Mouse (Mus musculus): ENCODE measurements around the gene Hmg20b.

DNA sequence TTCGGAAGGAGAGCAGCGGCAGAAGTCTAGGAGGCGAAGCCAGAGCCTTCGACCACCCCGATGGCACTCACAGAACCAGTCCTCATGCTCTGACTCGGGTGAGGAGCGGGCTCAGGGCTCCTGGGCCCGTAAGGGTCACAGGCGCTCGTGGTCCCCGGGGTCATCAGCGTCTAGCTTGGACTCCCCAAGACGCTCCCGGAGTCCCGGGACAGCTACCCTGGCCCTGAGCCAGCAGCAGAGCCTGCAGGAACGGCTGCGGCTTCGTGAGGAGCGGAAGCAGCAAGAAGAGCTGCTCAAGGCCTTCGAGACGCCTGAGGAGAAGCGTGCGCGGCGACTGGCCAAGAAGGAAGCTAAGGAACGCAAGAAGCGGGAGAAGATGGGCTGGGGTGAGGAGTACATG is 27.8 kb downstream of the Hmg20b start:
- TF ChIP-seq CTCF (IDR thresholded peaks at IDR 0.05) (no peak), EP300 (IDR thresholded peaks at IDR 0.05) (no peak)

All from lung, postnatal 0 days (tissue).